9 mouse cellular contexts compared by ENCODE assay signal in genomic region chr4:130084331-130084945, GRCm38 (mm10). TPM values are rescaled to one million over a fixed set of nuclear protein-coding genes. Genes with fewer than 3 reads are reported as not detected.
DNase-seq lines count a peak whose midpoint lies in the region; ATAC-seq and TF ChIP-seq lines count a peak whose summit lies in the region.
"Had no signal": no experiment of that assay in that cellular context is flagged by ENCODE, and none has a peak within 500 bp of the region (broad histone marks: within the 10 kb centered on the region; RNA-seq: fewer than 3 reads in every experiment).

No protein-coding gene starts in this region.

- H3K27me3 ChIP-seq in heart, embryonic 12.5 days (replicated peaks) = peaks cover 80% of the 10 kb centered on the region
- peaks cover 36% of the 10 kb centered on the region for H3K27me3 ChIP-seq in heart, embryonic 15.5 days
- H3K27me3 ChIP-seq in liver, postnatal 0 days (ENCODE audit: insufficient read depth, low read length) = peaks cover 11% of the 10 kb centered on the region; the same call in 1 of the 2 replicates

- no peak overlapping the region for H3K9ac ChIP-seq in heart, embryonic 12.5 days
- no peak overlapping the region for H3K9ac ChIP-seq in heart, embryonic 15.5 days
- H3K9ac ChIP-seq in liver, postnatal 0 days (replicated peaks) = no peak overlapping the region

- peak; percentile 57 to 65 for DNase-seq in heart, adult 18-20 months
- DNase-seq in urinary bladder, postnatal 25 days (ENCODE audit: low spot score) = peak; percentile 34
- DNase-seq in urinary bladder, adult 2 months (ENCODE audit: low spot score) = no peak
- no peak for DNase-seq in thymus, postnatal 14 days
- no peak for DNase-seq in liver, postnatal 0 days
- DNase-seq in B cell, adult 2 months = no peak

- no peak for TF ChIP-seq CTCF in liver, postnatal 0 days (IDR thresholded peaks at IDR 0.05; ENCODE audit: low read depth)

- H3K27ac ChIP-seq in heart, embryonic 12.5 days (ENCODE audit: poor library complexity, severe bottlenecking) = no peak overlapping the region
- no peak overlapping the region for H3K27ac ChIP-seq in heart, embryonic 15.5 days
- H3K27ac ChIP-seq in liver, postnatal 0 days (ENCODE audit: low read depth) = no peak overlapping the region
- H3K27ac ChIP-seq: macrophage had no signal

- H3K4me2 ChIP-seq in heart, embryonic 12.5 days = no peak overlapping the region
- H3K4me2 ChIP-seq in heart, embryonic 15.5 days = no peak overlapping the region
- no peak overlapping the region for H3K4me2 ChIP-seq in liver, postnatal 0 days (ENCODE audit: low read depth, low read length)

- ATAC-seq in heart, embryonic 12.5 days (ENCODE audit: insufficient number of reproducible peaks, low FRiP score) = no peak
- ATAC-seq in heart, embryonic 15.5 days (replicated peaks; ENCODE audit: insufficient number of reproducible peaks, insufficient read depth, low FRiP score, low read depth) = peak; percentile 36; the same call in 1 of the 2 replicates
- ATAC-seq in liver, postnatal 0 days = no peak

- no peaks in the 10 kb centered on the region for H3K9me3 ChIP-seq in heart, embryonic 12.5 days (replicated peaks)
- no peaks in the 10 kb centered on the region for H3K9me3 ChIP-seq in heart, embryonic 15.5 days (replicated peaks)
- no peaks in the 10 kb centered on the region for H3K9me3 ChIP-seq in liver, postnatal 0 days (ENCODE audit: low read length)

- TF ChIP-seq EP300 in liver, postnatal 0 days (IDR thresholded peaks at IDR 0.05; ENCODE audit: low read depth) = no peak

- peaks cover 21% of the 10 kb centered on the region for H3K4me1 ChIP-seq in heart, embryonic 12.5 days (replicated peaks)
- peaks cover 20% of the 10 kb centered on the region for H3K4me1 ChIP-seq in heart, embryonic 15.5 days (replicated peaks)
- no peaks in the 10 kb centered on the region for H3K4me1 ChIP-seq in liver, postnatal 0 days (ENCODE audit: insufficient read depth)

- H3K4me3 ChIP-seq in heart, embryonic 12.5 days = no peak overlapping the region
- H3K4me3 ChIP-seq in heart, embryonic 15.5 days = no peak overlapping the region
- H3K4me3 ChIP-seq in liver, postnatal 0 days (ENCODE audit: low read depth, low read length) = no peak overlapping the region

- 49% methylated on average over 7 of the region's 7 CpGs for WGBS in heart, embryonic 12.5 days
- 46% methylated on average over 7 of the region's 7 CpGs for WGBS in heart, embryonic 15.5 days
- WGBS in liver, postnatal 0 days (ENCODE audit: insufficient replicate concordance) = 57% methylated on average over 7 of the region's 7 CpGs

- no peaks in the 10 kb centered on the region for H3K36me3 ChIP-seq in heart, embryonic 12.5 days
- H3K36me3 ChIP-seq in heart, embryonic 15.5 days = no peaks in the 10 kb centered on the region
- H3K36me3 ChIP-seq in liver, postnatal 0 days (replicated peaks; ENCODE audit: insufficient read depth, low read length) = no peaks in the 10 kb centered on the region

RNA-seq across cellular contexts. Expression of gene Pef1, which starts 17.9 kb away (rescaled TPM):
- total RNA-seq in heart, adult 18-20 months (2021) = 10 to 100 TPM; 31.3 to 40.1 TPM
- polyA plus RNA-seq in heart, embryonic 12.5 days (2016; fragmentation: Nextera tagmentation; extraction: Ambion mirVana) = 54.3 and 58.3 TPM in 2 replicates
- polyA plus RNA-seq in urinary bladder, adult 2 months (2012; rRNA removed) = 73.2 and 82.1 TPM in 2 replicates
- 48.9 and 63.0 TPM in 2 replicates for polyA plus RNA-seq in heart, embryonic 15.5 days (2015; fragmentation: Nextera tagmentation; extraction: Ambion mirVana)
- polyA plus RNA-seq in liver, postnatal 0 days (2015; fragmentation: Nextera tagmentation; extraction: Ambion mirVana) = 25.0 and 26.0 TPM in 2 replicates

RNA-seq across cellular contexts. Expression of gene Col16a1, which starts 36.8 kb away (rescaled TPM):
- 1 to 10 TPM; 4.5 to 4.6 TPM for total RNA-seq in heart, adult 18-20 months (2021)
- 35.8 and 37.9 TPM in 2 replicates for polyA plus RNA-seq in heart, embryonic 12.5 days (2016; fragmentation: Nextera tagmentation; extraction: Ambion mirVana)
- 97.7 and 118 TPM in 2 replicates for polyA plus RNA-seq in urinary bladder, adult 2 months (2012; rRNA removed)
- 36.5 and 55.2 TPM in 2 replicates for polyA plus RNA-seq in heart, embryonic 15.5 days (2015; fragmentation: Nextera tagmentation; extraction: Ambion mirVana)
- polyA plus RNA-seq in liver, postnatal 0 days (2015; fragmentation: Nextera tagmentation; extraction: Ambion mirVana) = 2.3 and 3.0 TPM in 2 replicates
- polyA plus RNA-seq: macrophage had no signal

RNA-seq across cellular contexts. Expression of gene Hcrtr1, which starts 54.7 kb away (rescaled TPM):
- total RNA-seq in heart, adult 18-20 months (2021) = not detected
- not detected in 2 replicates for polyA plus RNA-seq in heart, embryonic 12.5 days (2016; fragmentation: Nextera tagmentation; extraction: Ambion mirVana)
- polyA plus RNA-seq in urinary bladder, adult 2 months (2012; rRNA removed) = 18.8 and 20.0 TPM in 2 replicates
- 0.13 TPM in 1 of 2 replicates, not detected in the other for polyA plus RNA-seq in heart, embryonic 15.5 days (2015; fragmentation: Nextera tagmentation; extraction: Ambion mirVana)
- polyA plus RNA-seq in liver, postnatal 0 days (2015; fragmentation: Nextera tagmentation; extraction: Ambion mirVana) = not detected in 2 replicates
- polyA plus RNA-seq: macrophage had no signal

Comparison
In these comparisons a context has a peak if more than half of its experiments do, and no peak if none do; other contexts are left out.
1. DNase-seq: peak in heart, adult 18-20 months (2 of 2) and urinary bladder, postnatal 25 days (single experiment); none in urinary bladder, adult 2 months (single experiment), thymus, postnatal 14 days (single experiment), liver, postnatal 0 days (single experiment) and B cell, adult 2 months (0 of 2).
2. RNA of gene Hcrtr1, which starts 54.7 kb away (polyA plus RNA-seq): 18.8 to 20.0 TPM in urinary bladder, adult 2 months; 0.13 TPM in heart, embryonic 15.5 days, not detected in heart, embryonic 12.5 days and not detected in liver, postnatal 0 days; every median in the first group is over 10 times any median in the second.